Mouse (Mus musculus): ENCODE measurements around the gene 5730596B20Rik. TPM values are rescaled to one million over a fixed set of nuclear protein-coding genes. Genes with fewer than 3 reads are reported as not detected.

Gene 5730596B20Rik
- polyA plus RNA-seq, 1 experiment from 2014 or later, result 0.57 TPM

DNA sequence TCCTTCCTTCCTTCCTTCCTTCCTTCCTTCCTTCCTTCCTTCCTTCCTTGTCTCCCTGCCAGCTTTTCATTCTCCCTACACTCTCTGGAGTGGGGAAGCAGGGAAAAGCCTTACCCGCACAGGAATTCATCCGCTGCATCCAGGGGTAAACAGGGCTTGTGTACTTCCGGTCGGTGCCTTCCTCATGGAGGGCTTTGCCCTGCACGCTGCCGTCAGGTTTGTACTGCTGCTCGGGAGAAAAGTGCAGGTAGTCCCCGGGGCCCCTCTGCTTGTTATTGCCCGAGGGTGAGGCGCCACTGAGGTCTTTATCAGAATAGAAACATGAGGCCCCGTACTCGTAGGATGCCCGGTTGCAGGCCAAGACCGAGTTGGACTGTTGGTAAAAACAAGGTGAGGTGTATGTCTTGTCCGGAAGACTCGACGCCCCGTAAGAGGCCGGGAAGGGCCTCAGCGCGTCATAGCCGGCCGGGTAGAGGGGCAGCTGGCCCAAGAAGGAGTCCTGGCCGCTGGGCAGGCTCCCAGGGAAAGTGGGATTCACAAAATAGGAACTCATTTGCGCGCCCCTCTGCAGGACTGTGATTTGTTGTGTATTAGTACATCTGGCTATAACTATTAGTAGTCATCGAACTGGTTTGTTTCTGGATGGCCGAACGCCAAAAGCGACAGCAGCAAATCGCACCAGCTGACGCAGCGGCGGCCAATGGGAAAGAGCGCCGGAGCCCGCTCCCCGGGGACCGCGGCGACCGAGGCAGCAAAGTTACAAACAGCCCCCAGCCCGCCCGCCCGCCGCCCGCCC, 31.0 kb downstream of the 5730596B20Rik start, which contains the start of gene Hoxa6:
TSS of gene Hoxa6 (minus strand) at position 651 of the 796 bp plus-strand sequence.
- ATAC-seq (replicated peaks; ENCODE audit: insufficient number of reproducible peaks, low FRiP score, low TSS enrichment), result no peak
- Histone ChIP-seq H3K4me1 (ENCODE audit: control insufficient read depth, insufficient read depth, low read length) (peaks cover 21% of the 10 kb centered on the region), H3K9ac (ENCODE audit: low read depth, low read length) (no peak within 1 kb of the TSS)

DNA sequence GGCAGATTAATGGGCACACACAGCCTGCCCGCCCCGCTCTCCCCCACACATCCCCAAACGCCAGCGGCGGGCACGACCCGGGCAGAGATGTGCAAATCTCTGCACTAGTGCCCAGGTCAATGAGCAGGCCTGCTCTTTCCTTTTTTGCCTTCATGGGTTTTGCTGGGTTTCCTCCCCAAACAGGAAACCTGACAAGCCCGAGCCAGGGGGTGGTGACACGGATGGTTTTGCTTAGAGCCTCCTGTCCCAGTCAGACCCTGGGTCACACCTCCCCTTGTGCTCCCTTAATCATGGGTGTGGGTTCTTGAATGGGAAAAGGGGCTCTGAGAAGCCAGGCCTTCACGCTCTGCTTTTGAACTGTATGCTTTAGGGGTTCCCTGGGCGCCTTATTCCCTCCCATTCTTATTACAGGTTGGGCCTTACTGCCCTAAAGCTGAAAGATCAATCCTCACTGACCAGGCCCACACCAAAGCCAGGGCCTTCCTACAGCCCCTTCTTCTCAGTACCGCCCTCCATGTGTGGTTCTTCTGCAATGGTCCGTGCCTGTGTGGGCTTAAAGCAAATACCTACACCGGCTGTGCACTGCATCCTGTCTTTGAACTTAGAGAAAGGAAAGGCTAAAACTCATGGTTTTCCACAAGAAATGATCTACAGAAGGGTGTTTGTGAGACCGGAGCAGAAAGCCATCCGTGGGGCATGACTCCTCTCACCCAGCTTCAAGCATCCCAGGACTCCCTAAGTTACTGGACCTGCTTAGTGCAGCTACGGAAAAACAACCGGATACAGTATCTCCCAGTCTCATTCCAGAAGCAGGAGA, 31.8 kb downstream of the 5730596B20Rik start:
- no peaks in the 10 kb centered on the region for H3K36me3 ChIP-seq (ENCODE audit: control insufficient read depth, insufficient read depth, low read length)
- H3K4me2 ChIP-seq, result peak overlapping the region; percentile 45
- no peaks in the 10 kb centered on the region for H3K9me3 ChIP-seq (replicated peaks; ENCODE audit: control insufficient read depth, low read length)
- ATAC-seq (replicated peaks; ENCODE audit: insufficient number of reproducible peaks, low FRiP score, low TSS enrichment), result no peak
- no peak overlapping the region for H3K27ac ChIP-seq (ENCODE audit: low read depth, low read length)
- WGBS (ENCODE audit: insufficient replicate concordance), result 4% methylated on average over 18 of the region's 18 CpGs
- H3K9ac ChIP-seq (ENCODE audit: low read depth, low read length), result no peak overlapping the region
- peak overlapping the region; percentile 18; the same call in 1 of the 2 replicates for H3K4me3 ChIP-seq (ENCODE audit: low read depth, low read length)
- H3K27me3 ChIP-seq (ENCODE audit: control insufficient read depth, insufficient read depth, low read length), result peaks cover 99% of the 10 kb centered on the region
- H3K4me1 ChIP-seq (ENCODE audit: control insufficient read depth, insufficient read depth, low read length), result peaks cover 14% of the 10 kb centered on the region

More for the DNA sequence above, 31.0 kb downstream of the 5730596B20Rik start, which contains the start of gene Hoxa6:
- no peak within 1 kb of the TSS for H3K27ac ChIP-seq (ENCODE audit: low read depth, low read length)
- peaks cover 99% of the 10 kb centered on the region for H3K27me3 ChIP-seq (ENCODE audit: control insufficient read depth, insufficient read depth, low read length)
- H3K4me3 ChIP-seq (ENCODE audit: low read depth, low read length), result peak within 1 kb of the TSS; percentile 18; the same call in 1 of the 2 replicates
- no peaks in the 10 kb centered on the region for H3K36me3 ChIP-seq (ENCODE audit: control insufficient read depth, insufficient read depth, low read length)
- no peaks in the 10 kb centered on the region for H3K9me3 ChIP-seq (replicated peaks; ENCODE audit: control insufficient read depth, low read length)
- under 1% methylated on average over 47 of the region's 47 CpGs for WGBS (ENCODE audit: insufficient replicate concordance)
- H3K4me2 ChIP-seq, result peak within 1 kb of the TSS; percentile 45

DNA sequence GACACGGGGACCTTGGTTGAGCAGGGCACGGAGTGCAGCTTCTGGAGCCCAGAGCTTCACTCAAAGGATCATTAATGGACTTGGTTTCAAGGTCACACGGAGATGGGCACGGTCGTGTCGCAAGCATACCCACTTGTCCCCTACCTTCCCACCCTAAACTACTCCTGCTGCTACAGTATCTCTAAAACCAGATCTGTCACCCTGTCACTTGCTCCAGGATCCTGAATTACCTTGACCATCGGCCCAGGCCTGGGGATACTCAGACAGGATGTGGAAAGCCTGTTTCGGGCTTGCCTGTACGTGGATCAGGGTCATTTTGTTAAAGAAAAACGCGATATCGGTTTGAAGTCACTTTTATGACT, 32.4 kb downstream of the 5730596B20Rik start:
- H3K36me3 ChIP-seq (ENCODE audit: control insufficient read depth, insufficient read depth, low read length), result no peaks in the 10 kb centered on the region
- H3K9me3 ChIP-seq (replicated peaks; ENCODE audit: control insufficient read depth, low read length), result no peaks in the 10 kb centered on the region
- no peak overlapping the region for H3K4me2 ChIP-seq
- no peak for ATAC-seq (replicated peaks; ENCODE audit: insufficient number of reproducible peaks, low FRiP score, low TSS enrichment)
- no peak overlapping the region for H3K27ac ChIP-seq (ENCODE audit: low read depth, low read length)
- peaks cover 10% of the 10 kb centered on the region for H3K4me1 ChIP-seq (ENCODE audit: control insufficient read depth, insufficient read depth, low read length)
- H3K9ac ChIP-seq (ENCODE audit: low read depth, low read length), result no peak overlapping the region
- WGBS (ENCODE audit: insufficient replicate concordance), result 7% methylated on average over 12 of the region's 12 CpGs
- H3K4me3 ChIP-seq (ENCODE audit: low read depth, low read length), result no peak overlapping the region
- peaks cover 99% of the 10 kb centered on the region for H3K27me3 ChIP-seq (ENCODE audit: control insufficient read depth, insufficient read depth, low read length)

DNA sequence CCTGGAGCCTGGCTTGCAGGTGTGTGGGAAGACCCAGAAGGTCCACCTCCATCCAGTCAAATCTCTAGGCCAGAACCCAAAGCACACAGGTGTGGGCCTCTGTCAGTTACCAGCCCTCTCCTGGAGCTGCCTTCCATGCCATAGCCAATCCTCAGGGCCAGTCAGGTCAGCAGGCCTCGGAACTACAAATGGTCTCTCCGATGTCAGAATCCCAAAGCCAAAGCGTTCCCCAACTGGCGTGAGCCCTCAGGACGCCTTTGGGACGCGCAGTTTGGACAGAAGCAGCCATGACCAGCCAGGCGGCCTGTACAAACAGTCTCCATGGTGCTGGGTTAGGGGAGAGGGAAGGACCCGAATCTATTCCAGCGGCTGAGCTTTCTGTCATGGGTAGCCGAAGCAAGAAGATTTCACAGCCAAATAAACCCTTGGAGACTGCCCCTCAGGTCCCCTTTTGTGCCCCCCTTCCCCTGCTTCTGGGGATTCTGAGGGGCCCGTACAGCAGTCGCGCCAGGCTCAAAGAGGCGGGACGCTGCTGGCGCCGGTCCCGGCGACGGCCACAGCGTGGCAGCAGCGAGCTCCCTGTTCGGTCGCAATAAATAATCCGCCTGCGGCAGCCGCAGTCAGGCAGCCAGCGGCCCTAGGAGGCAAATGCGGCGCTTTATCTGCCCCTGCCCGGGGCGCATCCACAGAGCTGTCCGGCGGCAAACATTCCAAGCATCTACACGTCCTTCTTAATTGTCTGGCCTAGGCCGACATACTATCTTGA, 34.1 kb downstream of the 5730596B20Rik start:
- H3K9ac ChIP-seq (ENCODE audit: low read depth, low read length), result no peak overlapping the region
- no peak overlapping the region for H3K27ac ChIP-seq (ENCODE audit: low read depth, low read length)
- H3K9me3 ChIP-seq (replicated peaks; ENCODE audit: control insufficient read depth, low read length), result no peaks in the 10 kb centered on the region
- H3K4me2 ChIP-seq, result peak overlapping the region; percentile 24
- no peaks in the 10 kb centered on the region for H3K36me3 ChIP-seq (ENCODE audit: control insufficient read depth, insufficient read depth, low read length)
- H3K4me3 ChIP-seq (ENCODE audit: low read depth, low read length), result peak overlapping the region; percentile 21; the same call in 1 of the 2 replicates
- 2% methylated on average over 37 of the region's 37 CpGs for WGBS (ENCODE audit: insufficient replicate concordance)
- H3K4me1 ChIP-seq (ENCODE audit: control insufficient read depth, insufficient read depth, low read length), result peaks cover 9% of the 10 kb centered on the region
- H3K27me3 ChIP-seq (ENCODE audit: control insufficient read depth, insufficient read depth, low read length), result peaks cover 99% of the 10 kb centered on the region
- ATAC-seq (replicated peaks; ENCODE audit: insufficient number of reproducible peaks, low FRiP score, low TSS enrichment), result 0 out of 2 replicates have a peak, but pooled peaks have one; percentile 23

GRCm38 (mm10) chr6:52211961-52212360, 34.7 kb downstream of the 5730596B20Rik start:
- Histone ChIP-seq H3K27me3 (ENCODE audit: control insufficient read depth, insufficient read depth, low read length) (peaks cover 99% of the 10 kb centered on the region), H3K9me3 (replicated peaks; ENCODE audit: control insufficient read depth, low read length) (no peaks in the 10 kb centered on the region), H3K4me1 (ENCODE audit: control insufficient read depth, insufficient read depth, low read length) (peaks cover 12% of the 10 kb centered on the region), H3K9ac (ENCODE audit: low read depth, low read length) (no peak overlapping the region), H3K4me2 (peak overlapping the region; percentile 24), H3K27ac (ENCODE audit: low read depth, low read length) (no peak overlapping the region), H3K36me3 (ENCODE audit: control insufficient read depth, insufficient read depth, low read length) (no peaks in the 10 kb centered on the region), H3K4me3 (ENCODE audit: low read depth, low read length) (peak overlapping the region; percentile 21)
- 3% methylated on average over 13 of the region's 13 CpGs for WGBS (ENCODE audit: insufficient replicate concordance)
- no peak for ATAC-seq (replicated peaks; ENCODE audit: insufficient number of reproducible peaks, low FRiP score, low TSS enrichment)

DNA sequence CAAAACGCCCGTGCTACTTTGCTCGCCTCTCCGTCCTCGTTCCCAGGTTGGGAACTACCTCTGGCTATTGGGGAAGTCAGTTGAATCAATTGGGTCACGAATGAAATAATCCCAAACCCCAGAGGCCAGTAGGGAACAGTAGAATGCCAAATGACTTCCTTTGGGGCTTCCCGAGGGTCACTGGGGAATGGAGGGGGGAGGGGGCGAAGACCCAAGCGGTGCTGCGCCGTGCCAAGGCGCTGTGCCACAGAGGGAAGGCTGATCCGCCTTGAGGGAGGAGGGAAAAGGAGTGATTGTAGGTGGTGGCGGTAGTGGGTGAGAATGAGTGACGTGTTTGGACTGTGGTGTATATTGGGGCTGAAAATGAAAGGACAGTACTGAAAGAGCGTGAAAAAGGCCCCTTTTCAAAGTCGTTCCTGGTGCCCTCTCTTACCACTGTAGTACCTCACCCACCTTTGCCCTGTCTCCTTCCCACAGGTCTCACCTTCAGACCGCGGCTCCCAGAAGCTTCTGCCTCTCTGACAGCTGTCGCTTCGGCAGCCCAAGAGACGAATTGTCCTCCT, 35.3 kb downstream of the 5730596B20Rik start:
- Histone ChIP-seq H3K9me3 (replicated peaks; ENCODE audit: control insufficient read depth, low read length) (no peaks in the 10 kb centered on the region), H3K9ac (ENCODE audit: low read depth, low read length) (no peak overlapping the region), H3K36me3 (ENCODE audit: control insufficient read depth, insufficient read depth, low read length) (no peaks in the 10 kb centered on the region), H3K4me3 (ENCODE audit: low read depth, low read length) (peak overlapping the region; percentile 26), H3K4me2 (peak overlapping the region; percentile 40), H3K4me1 (ENCODE audit: control insufficient read depth, insufficient read depth, low read length) (peaks cover 13% of the 10 kb centered on the region), H3K27ac (ENCODE audit: low read depth, low read length) (no peak overlapping the region), H3K27me3 (ENCODE audit: control insufficient read depth, insufficient read depth, low read length) (peaks cover 99% of the 10 kb centered on the region)
- under 1% methylated on average over 22 of the region's 22 CpGs for WGBS (ENCODE audit: insufficient replicate concordance)
- no peak for ATAC-seq (replicated peaks; ENCODE audit: insufficient number of reproducible peaks, low FRiP score, low TSS enrichment)

GRCm38 (mm10) chr6:52213119-52213986, 36.1 kb downstream of the 5730596B20Rik start, which contains the start of the genes Hoxa3 and Gm28308:
TSS of gene Hoxa3 (minus strand) at chr6:52213336.
TSS of gene Gm28308 (minus strand) at chr6:52213339.
- no peak for ATAC-seq (replicated peaks; ENCODE audit: insufficient number of reproducible peaks, low FRiP score, low TSS enrichment)
- peaks cover 99% of the 10 kb centered on the region for H3K27me3 ChIP-seq (ENCODE audit: control insufficient read depth, insufficient read depth, low read length)
- no peak within 1 kb of the TSS for H3K9ac ChIP-seq (ENCODE audit: low read depth, low read length)
- H3K27ac ChIP-seq (ENCODE audit: low read depth, low read length), result no peak within 1 kb of the TSS
- peak within 1 kb of the TSS; percentile 40 for H3K4me2 ChIP-seq
- WGBS (ENCODE audit: insufficient replicate concordance), result 2% methylated on average over 38 of the region's 38 CpGs
- H3K9me3 ChIP-seq (replicated peaks; ENCODE audit: control insufficient read depth, low read length), result no peaks in the 10 kb centered on the region
- peak within 1 kb of the TSS; percentile 26 for H3K4me3 ChIP-seq (ENCODE audit: low read depth, low read length)
- peaks cover 13% of the 10 kb centered on the region for H3K4me1 ChIP-seq (ENCODE audit: control insufficient read depth, insufficient read depth, low read length)
- H3K36me3 ChIP-seq (ENCODE audit: control insufficient read depth, insufficient read depth, low read length), result no peaks in the 10 kb centered on the region
